Mouse (Mus musculus) left cerebral cortex, adult 2 months (tissue): ENCODE results near the gene Tprn. TPM values are rescaled to one million over a fixed set of nuclear protein-coding genes. Genes with fewer than 3 reads are reported as not detected.

Source experiments
- DNase-seq, 2 experiments: peaks; one replicate each; pipeline ENCODE4 v3.0.0; 2021 to 2022; ENCODE audit warnings: low spot score in 2 of 2, mixed read lengths in 1 of 2; ENCODE audit errors: extremely low spot score in 1 of 2
- H3K27ac ChIP-seq: fragments of 200-600 bp; 2 replicates; pipeline ENCODE4 v1.8.1; 2022
- H3K4me3 ChIP-seq: fragments of 200-600 bp; 2 replicates; pipeline ENCODE4 v1.8.1; 2022
- CTCF ChIP-seq: fragments of 200-600 bp; IDR thresholded peaks from 2 replicates; pipeline ENCODE4 v1.8.1; 2022; ENCODE audit warnings: antibody characterized with exemption, mild to moderate bottlenecking, moderate library complexity
- intact Hi-C: fragments of 180-260 bp; cut with DNase I; formaldehyde crosslinking; loops from one replicate; pipeline ENCODE4 v1.15.1; 2025
- total RNA-seq, 2 experiments: library from RNA; stranded (reverse); gene quantifications; 2 replicates each; pipeline ENCODE4 v1.2.3; 2021

Tprn gene
- total RNA-seq, 2 experiments from 2014 or later, result 20.9 to 21.8 TPM

GRCm38 (mm10) chr2:25267746-25268309 lies 5.4 kb downstream of the Tprn start:
- no peak for TF ChIP-seq CTCF
- intact Hi-C loops, result no loop called here
- Histone ChIP-seq H3K27ac (peak overlapping the region; percentile 85), H3K4me3 (no peak overlapping the region)
- no peak for DNase-seq

GRCm38 (mm10) chr2:25271827-25272511 lies 9.6 kb downstream of the Tprn start, which contains the start of the genes Ssna1 and Anapc2:
TSS of gene Ssna1 (minus strand) at chr2:25272438.
TSS of gene Anapc2 (plus strand) at chr2:25272478.
- peak within 1 kb of the TSS; percentile 89 for H3K27ac ChIP-seq
- peak; percentile 98 to 99 for DNase-seq
- peak within 1 kb of the TSS; percentile 91 for H3K4me3 ChIP-seq
- intact Hi-C loops, result loop anchor here (1.0 to 2.0 kb wide), 2 partner anchors 17 to 61 kb away; partner anchors contain the start of genes Man1b1 and Tmem203
- peak; percentile 33 for TF ChIP-seq CTCF

GRCm38 (mm10) chr2:25272515-25272914 lies 10.1 kb downstream of the Tprn start:
- no peak for TF ChIP-seq CTCF
- Histone ChIP-seq H3K27ac (peak overlapping the region; percentile 89), H3K4me3 (peak overlapping the region; percentile 91)
- no peak for DNase-seq
- intact Hi-C loops, result loop anchor here (1.0 to 2.0 kb wide), 2 partner anchors 17 to 60 kb away; partner anchors contain the start of genes Man1b1 and Tmem203

GRCm38 (mm10) chr2:25273010-25273409 lies 10.6 kb downstream of the Tprn start:
- no peak for TF ChIP-seq CTCF
- intact Hi-C loops, result loop anchor here (2.0 kb wide), 1 partner anchor 60 kb away; the partner anchor contains the start of gene Man1b1
- no peak for DNase-seq
- Histone ChIP-seq H3K4me3 (peak overlapping the region; percentile 91), H3K27ac (peak overlapping the region; percentile 89)

DNA sequence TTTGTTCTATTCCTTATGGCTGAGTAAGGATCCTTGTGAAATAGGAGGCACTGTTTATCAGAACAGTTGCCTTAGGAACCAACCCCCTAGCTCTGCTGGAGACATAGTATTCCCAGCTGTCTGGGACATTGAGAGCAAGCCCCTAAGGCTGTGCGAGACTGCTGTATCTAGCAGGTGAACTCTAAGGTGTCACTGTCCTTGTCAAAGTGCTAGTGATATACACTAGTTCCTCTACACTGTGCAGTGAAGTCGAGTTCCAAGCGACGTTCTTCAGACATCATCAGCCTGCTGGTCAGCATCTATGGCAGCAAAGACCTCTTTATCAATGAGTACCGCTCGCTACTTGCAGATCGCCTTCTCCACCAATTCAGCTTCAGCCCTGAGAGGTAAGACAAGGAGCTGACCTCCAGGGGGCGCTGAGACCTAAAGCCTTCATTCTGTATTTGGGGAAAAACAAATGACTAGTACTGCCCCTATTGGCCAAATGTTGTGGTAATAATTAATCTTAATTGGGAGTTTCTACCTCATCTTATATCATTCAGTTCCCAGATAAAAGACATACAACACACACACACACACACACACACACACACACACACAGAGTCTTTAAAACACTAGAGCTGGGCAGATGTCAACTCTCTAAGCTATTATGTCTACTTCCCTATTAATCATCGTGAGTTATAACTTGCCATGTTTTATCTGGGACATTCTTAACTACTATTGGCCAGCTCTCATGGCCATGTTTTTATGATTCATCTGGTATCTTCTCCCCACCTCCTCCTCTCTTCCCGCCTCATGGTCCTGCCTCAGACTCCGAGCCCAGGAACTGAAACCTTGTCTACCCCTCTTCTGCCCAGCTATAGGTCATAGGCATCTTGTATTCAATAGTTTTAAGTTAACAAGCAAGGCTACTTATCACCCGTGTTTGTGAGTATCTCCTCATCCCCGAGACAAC lies 16.8 kb downstream of the Tprn start:
- H3K4me3 ChIP-seq, result no peak overlapping the region
- TF ChIP-seq CTCF, result peak; percentile 84
- peak; percentile 73 for DNase-seq
- H3K27ac ChIP-seq, result no peak overlapping the region
- intact Hi-C loops, result loop anchor here (1.0 kb wide), 1 partner anchor 49 kb away; no protein-coding TSS in a partner anchor

DNA sequence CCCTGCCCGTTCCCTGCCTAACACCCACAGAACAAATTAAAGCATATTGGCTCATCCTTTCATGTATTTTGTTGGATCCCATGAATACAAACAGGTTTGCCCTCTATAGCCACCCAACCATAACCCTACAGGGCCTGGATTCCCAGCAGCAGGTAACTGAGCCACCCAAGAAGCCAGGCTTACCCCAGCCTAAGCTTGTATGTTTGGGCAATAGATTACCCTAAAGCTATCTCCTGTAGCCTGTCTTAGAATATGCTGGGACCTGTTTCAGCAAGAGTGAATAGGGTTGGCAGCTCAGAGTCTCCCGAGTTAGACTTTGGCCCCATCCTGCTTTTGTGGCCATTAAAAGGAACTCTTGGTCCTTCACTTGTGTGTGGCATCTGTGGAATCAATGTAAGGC lies 23.1 kb downstream of the Tprn start:
- intact Hi-C loops, result no loop called here
- no peak for DNase-seq
- H3K27ac ChIP-seq, result no peak overlapping the region
- no peak overlapping the region for H3K4me3 ChIP-seq
- TF ChIP-seq CTCF, result no peak

DNA sequence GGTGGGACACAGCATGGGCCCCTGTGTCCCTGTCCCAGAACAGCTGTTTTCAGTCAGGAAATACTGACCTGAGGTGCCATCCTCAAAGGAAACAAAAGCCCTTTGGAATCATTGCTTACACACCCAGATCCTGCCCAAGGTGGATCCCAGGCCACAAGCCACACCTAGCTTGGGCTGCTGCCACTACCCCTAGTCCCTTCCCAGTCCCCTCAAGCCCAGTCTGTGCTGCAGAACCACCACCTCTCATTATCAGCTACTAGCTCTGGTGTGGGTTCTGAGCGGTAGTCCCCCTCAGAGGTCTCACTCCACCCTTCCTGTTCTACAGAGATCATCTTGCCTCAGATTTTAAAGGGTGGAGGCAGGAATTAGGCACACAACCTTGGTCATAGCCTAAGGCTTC lies 23.9 kb downstream of the Tprn start:
- no peak for TF ChIP-seq CTCF
- Histone ChIP-seq H3K27ac (no peak overlapping the region), H3K4me3 (no peak overlapping the region)
- intact Hi-C loops, result no loop called here
- no peak for DNase-seq

DNA sequence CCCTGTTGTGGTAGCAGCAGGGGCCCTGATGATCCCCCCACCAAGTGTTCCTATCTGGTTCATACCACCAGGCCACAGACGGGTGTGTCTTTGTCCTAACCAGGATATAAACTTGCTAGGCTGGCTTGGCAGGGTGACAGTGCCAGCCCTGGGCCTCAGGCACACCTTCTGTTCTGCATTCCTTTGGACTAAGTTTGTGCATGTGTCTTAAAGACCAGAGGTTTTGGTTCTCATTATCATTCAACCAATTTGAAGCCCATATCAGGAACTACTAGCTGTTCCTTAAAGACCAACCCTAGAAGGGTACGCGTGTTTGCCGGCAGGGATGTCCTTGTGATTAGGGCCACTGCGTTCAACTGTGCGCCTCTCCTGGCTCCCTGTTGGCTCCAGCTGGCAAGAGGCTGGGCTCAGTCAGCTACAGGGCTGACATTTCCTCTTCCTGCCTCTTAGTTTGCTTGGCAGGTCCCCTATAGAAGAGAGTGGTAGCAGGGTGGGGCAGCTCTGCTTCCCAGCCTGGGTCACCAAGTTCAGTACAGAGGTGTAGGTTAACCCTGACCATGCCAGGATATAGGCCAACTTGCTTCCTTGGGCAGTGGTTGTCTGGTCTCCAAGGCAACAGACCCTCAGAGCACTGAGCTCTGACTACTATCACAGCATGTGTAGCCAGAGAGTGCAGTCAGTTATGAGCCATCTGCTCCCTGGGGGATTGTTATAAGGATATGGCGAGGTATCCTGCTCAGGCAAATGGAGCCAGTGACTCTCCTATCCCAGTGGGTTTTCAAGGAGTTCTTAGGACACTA lies 24.6 kb downstream of the Tprn start:
- intact Hi-C loops, result no loop called here
- no peak for TF ChIP-seq CTCF
- DNase-seq, result no peak
- no peak overlapping the region for H3K4me3 ChIP-seq
- H3K27ac ChIP-seq, result peak overlapping the region; percentile 36; the same call in 1 of the 2 replicates

DNA sequence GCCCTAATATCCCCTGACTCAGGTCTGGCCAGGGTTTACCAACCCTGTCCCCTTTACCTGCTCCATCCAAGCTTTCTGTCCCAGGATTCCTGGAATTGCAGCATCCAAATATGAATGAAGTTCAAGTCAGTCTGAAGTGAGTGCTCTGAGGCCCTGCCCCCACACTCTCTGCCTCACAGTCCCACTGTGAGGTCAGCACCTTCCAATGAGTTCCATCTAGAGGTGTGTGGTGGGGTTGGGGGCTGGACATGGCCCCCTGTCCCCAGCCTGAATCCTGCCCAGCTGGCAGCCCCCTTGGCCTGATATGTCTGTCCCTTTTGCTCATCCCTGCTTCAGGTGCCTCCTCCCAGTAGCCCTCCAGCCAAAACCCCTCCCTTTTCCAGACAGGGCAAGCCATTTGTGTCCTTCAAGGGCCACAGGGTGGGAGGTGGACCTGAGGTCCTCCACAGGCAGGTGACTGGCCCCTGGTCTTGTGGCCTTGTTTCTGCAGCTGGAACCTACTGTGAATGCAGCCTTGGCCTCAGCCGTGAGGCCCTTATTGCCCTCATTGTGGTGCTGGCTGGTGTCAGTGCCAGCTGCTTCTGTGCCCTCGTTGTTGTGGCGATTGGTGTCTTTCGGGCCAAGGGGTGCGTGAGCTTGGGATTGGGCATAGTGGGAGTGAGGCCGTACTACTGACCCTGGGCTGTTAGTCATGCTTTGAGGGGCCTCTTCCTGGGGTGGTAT lies 25.7 kb downstream of the Tprn start, which contains the start of gene Tmem210:
Tmem210 (plus strand) TSS at position 219 of the 723 bp plus-strand sequence.
- intact Hi-C loops, result no loop called here
- H3K27ac ChIP-seq, result peak within 1 kb of the TSS; percentile 36
- TF ChIP-seq CTCF, result no peak

GRCm38 (mm10) chr2:25288734-25289345 lies 26.4 kb downstream of the Tprn start:
- no peak for DNase-seq
- no peak overlapping the region for H3K4me3 ChIP-seq
- no peak for TF ChIP-seq CTCF
- intact Hi-C loops, result no loop called here
- H3K27ac ChIP-seq, result no peak overlapping the region

More for the DNA sequence above, 25.7 kb downstream of the Tprn start, which contains the start of gene Tmem210:
- no peak for DNase-seq
- H3K4me3 ChIP-seq, result no peak within 1 kb of the TSS
